In the genomic region with DNA sequence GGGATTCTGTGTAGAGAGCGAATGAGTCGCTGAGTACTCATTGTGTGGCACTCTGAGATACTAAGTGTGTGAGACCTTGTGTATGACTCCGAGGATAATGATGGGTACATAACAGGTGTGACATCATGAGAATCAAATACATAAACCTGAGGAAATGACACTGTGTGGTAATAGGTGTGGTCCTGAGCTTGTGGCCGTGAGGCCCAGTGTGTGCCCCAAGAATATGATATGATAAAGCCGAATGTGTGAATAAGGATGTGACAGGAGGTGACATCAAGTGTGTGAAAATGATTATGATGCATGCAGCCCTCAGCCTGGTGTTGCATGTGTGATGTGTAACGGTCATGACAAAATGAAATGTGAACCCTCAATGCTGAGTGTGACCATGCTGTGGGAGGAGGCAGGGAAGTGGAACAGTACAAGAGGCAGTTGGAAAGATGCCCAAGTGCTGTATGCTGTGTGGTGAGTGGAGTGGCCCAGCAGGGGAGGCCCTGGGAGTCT, we compare ENCODE assay signal across 12 mouse cellular contexts. TPM values are rescaled to one million over a fixed set of nuclear protein-coding genes. Genes with fewer than 3 reads are reported as not detected.
DNase-seq lines count a peak whose midpoint lies in the region; ATAC-seq and TF ChIP-seq lines count a peak whose summit lies in the region.
"Had no signal": no experiment of that assay in that cellular context is flagged by ENCODE, and none has a peak within 500 bp of the region (broad histone marks: within the 10 kb centered on the region; RNA-seq: fewer than 3 reads in every experiment).

No protein-coding gene starts in this region.

- 0 out of 2 replicates have a peak overlapping the region, but pooled peaks have one; percentile 16 for H3K27ac ChIP-seq in embryonic facial prominence, embryonic 13.5 days
- no peak overlapping the region for H3K27ac ChIP-seq in embryonic facial prominence, embryonic 10.5 days (replicated peaks)
- 0 out of 2 replicates have a peak overlapping the region, but pooled peaks have one; percentile 16 for H3K27ac ChIP-seq in liver, adult 2 months (replicated peaks; ENCODE audit: insufficient read depth, low read depth, low read length)
- 0 out of 2 replicates have a peak overlapping the region, but pooled peaks have one; percentile 65 for H3K27ac ChIP-seq in intestine, postnatal 0 days (ENCODE audit: low read depth, low read length)
- H3K27ac ChIP-seq in hindbrain, embryonic 10.5 days = no peak overlapping the region; the same call in 1 of the 2 replicates

- H3K27me3 ChIP-seq in embryonic facial prominence, embryonic 13.5 days = no peaks in the 10 kb centered on the region
- no peaks in the 10 kb centered on the region for H3K27me3 ChIP-seq in embryonic facial prominence, embryonic 10.5 days (replicated peaks; ENCODE audit: low read depth, poor library complexity, severe bottlenecking)
- H3K27me3 ChIP-seq in liver, adult 2 months (ENCODE audit: control insufficient read depth, insufficient read depth, low read length) = no peaks in the 10 kb centered on the region
- 0 out of 2 replicates have a peak, but pooled peaks cover 3% of the 10 kb centered on the region for H3K27me3 ChIP-seq in intestine, postnatal 0 days (replicated peaks; ENCODE audit: control insufficient read depth, insufficient read depth, low read length)
- no peaks in the 10 kb centered on the region for H3K27me3 ChIP-seq in hindbrain, embryonic 10.5 days (ENCODE audit: insufficient read depth, poor library complexity, severe bottlenecking)

- peaks cover 14% of the 10 kb centered on the region for H3K4me1 ChIP-seq in embryonic facial prominence, embryonic 13.5 days
- peaks cover 27% of the 10 kb centered on the region for H3K4me1 ChIP-seq in embryonic facial prominence, embryonic 10.5 days
- peaks cover 4% of the 10 kb centered on the region for H3K4me1 ChIP-seq in liver, adult 2 months (ENCODE audit: control insufficient read depth, insufficient read depth, low read length)
- H3K4me1 ChIP-seq in intestine, postnatal 0 days (replicated peaks; ENCODE audit: control insufficient read depth, insufficient read depth, low read length) = no peaks in the 10 kb centered on the region
- peaks cover 45% of the 10 kb centered on the region for H3K4me1 ChIP-seq in hindbrain, embryonic 10.5 days (replicated peaks)

- no peak for TF ChIP-seq CTCF in liver, adult 2 months (IDR thresholded peaks at IDR 0.05; ENCODE audit: low read depth, low read length)
- peak; percentile 26; the same call in 1 of the 2 replicates for TF ChIP-seq CTCF in intestine, postnatal 0 days (IDR thresholded peaks at IDR 0.05; ENCODE audit: low read depth)

- no peaks in the 10 kb centered on the region for H3K79me2 ChIP-seq in liver, adult 2 months (ENCODE audit: control insufficient read depth, insufficient read depth, low read length)

- no peaks in the 10 kb centered on the region for H3K36me3 ChIP-seq in embryonic facial prominence, embryonic 13.5 days
- no peaks in the 10 kb centered on the region for H3K36me3 ChIP-seq in embryonic facial prominence, embryonic 10.5 days (replicated peaks)
- no peaks in the 10 kb centered on the region for H3K36me3 ChIP-seq in liver, adult 2 months (ENCODE audit: control insufficient read depth, insufficient read depth, low read length)
- H3K36me3 ChIP-seq in intestine, postnatal 0 days (ENCODE audit: control insufficient read depth, insufficient read depth) = no peaks in the 10 kb centered on the region
- no peaks in the 10 kb centered on the region for H3K36me3 ChIP-seq in hindbrain, embryonic 10.5 days

- no peak overlapping the region for H3K4me3 ChIP-seq in embryonic facial prominence, embryonic 13.5 days
- H3K4me3 ChIP-seq in embryonic facial prominence, embryonic 10.5 days = no peak overlapping the region
- no peak overlapping the region for H3K4me3 ChIP-seq in liver, adult 2 months (ENCODE audit: insufficient read depth, low read depth, low read length)
- no peak overlapping the region for H3K4me3 ChIP-seq in intestine, postnatal 0 days (ENCODE audit: low read depth, low read length)
- no peak overlapping the region for H3K4me3 ChIP-seq in hindbrain, embryonic 10.5 days

- DNase-seq in embryonic facial prominence, embryonic 10.5 days (ENCODE audit: low spot score) = no peak
- no peak for DNase-seq in liver, adult 2 months (ENCODE audit: extremely low read depth, low read depth, low spot score)
- DNase-seq in liver = no peak
- DNase-seq in naive thymus-derived CD4-positive, alpha-beta T cell, adult 2 months (ENCODE audit: low read depth) = peak; percentile 86
- no peak for DNase-seq in testis, postnatal 10 days (ENCODE audit: low spot score)
- no peak for DNase-seq in hindbrain, embryonic 10.5 days (ENCODE audit: low spot score)
- DNase-seq: right cerebral cortex, postnatal 4 days had no signal

- H3K9ac ChIP-seq in embryonic facial prominence, embryonic 13.5 days = no peak overlapping the region
- no peak overlapping the region for H3K9ac ChIP-seq in liver, adult 2 months (ENCODE audit: low read depth, low read length)
- no peak overlapping the region for H3K9ac ChIP-seq in intestine, postnatal 0 days (ENCODE audit: low read depth, low read length)

- H3K4me2 ChIP-seq in embryonic facial prominence, embryonic 13.5 days = no peak overlapping the region
- H3K4me2 ChIP-seq in intestine, postnatal 0 days (replicated peaks; ENCODE audit: low read depth) = no peak overlapping the region

- no peaks in the 10 kb centered on the region for H3K9me3 ChIP-seq in embryonic facial prominence, embryonic 13.5 days
- no peaks in the 10 kb centered on the region for H3K9me3 ChIP-seq in embryonic facial prominence, embryonic 10.5 days
- H3K9me3 ChIP-seq in intestine, postnatal 0 days (ENCODE audit: control insufficient read depth) = no peaks in the 10 kb centered on the region
- no peaks in the 10 kb centered on the region for H3K9me3 ChIP-seq in hindbrain, embryonic 10.5 days

- no peak for TF ChIP-seq POLR2A in liver, adult 2 months (IDR thresholded peaks at IDR 0.05; ENCODE audit: extremely low read depth, insufficient read depth, low read length)

- no peak for ATAC-seq in embryonic facial prominence, embryonic 13.5 days (ENCODE audit: insufficient number of reproducible peaks, insufficient read depth, low FRiP score, low TSS enrichment, low read depth)
- ATAC-seq in intestine, postnatal 0 days = peak; percentile 37

- WGBS in embryonic facial prominence, embryonic 13.5 days = 82% methylated on average over 6 of the region's 6 CpGs
- WGBS in embryonic facial prominence, embryonic 10.5 days = 91% methylated on average over 6 of the region's 6 CpGs
- 82% methylated on average over 6 of the region's 6 CpGs for WGBS in liver, adult 2 months
- 74% methylated on average over 6 of the region's 6 CpGs for WGBS in intestine, postnatal 0 days
- 93% methylated on average over 6 of the region's 6 CpGs for WGBS in hindbrain, embryonic 10.5 days

RNA-seq across cellular contexts. Expression of a gene that starts 45.1 kb away (rescaled TPM):
- polyA plus RNA-seq in embryonic facial prominence, embryonic 13.5 days (2015; fragmentation: Nextera tagmentation; extraction: Ambion mirVana) = 7.4 and 10.5 TPM in 2 replicates
- polyA plus RNA-seq in embryonic facial prominence, embryonic 10.5 days (2016; fragmentation: Nextera tagmentation; extraction: Ambion mirVana) = 21.7 and 22.5 TPM in 2 replicates
- total RNA-seq in liver, adult 2 months (2014; rRNA removed) = 11.4 and 13.2 TPM in 2 replicates
- polyA plus RNA-seq in liver, adult 2 months (2012; rRNA removed) = 7.7 and 7.9 TPM in 2 replicates
- 11.1 and 11.2 TPM in 2 replicates for polyA plus RNA-seq in intestine, postnatal 0 days (2015; fragmentation: Nextera tagmentation; extraction: Ambion mirVana)
- 18.3 and 30.3 TPM in 2 replicates for polyA plus RNA-seq in hindbrain, embryonic 10.5 days (2016; fragmentation: Nextera tagmentation; extraction: Ambion mirVana)

RNA-seq across cellular contexts. Expression of a gene that starts 55.9 kb away (rescaled TPM):
- polyA plus RNA-seq in embryonic facial prominence, embryonic 13.5 days (2015; fragmentation: Nextera tagmentation; extraction: Ambion mirVana) = 1.2 and 2.1 TPM in 2 replicates
- not detected in 2 replicates for polyA plus RNA-seq in embryonic facial prominence, embryonic 10.5 days (2016; fragmentation: Nextera tagmentation; extraction: Ambion mirVana)
- total RNA-seq in liver, adult 2 months (2014; rRNA removed) = not detected in 2 replicates
- polyA plus RNA-seq in liver, adult 2 months (2012; rRNA removed) = not detected in 2 replicates
- not detected in 2 replicates for polyA plus RNA-seq in intestine, postnatal 0 days (2015; fragmentation: Nextera tagmentation; extraction: Ambion mirVana)
- 0.82 and 1.3 TPM in 2 replicates for polyA plus RNA-seq in hindbrain, embryonic 10.5 days (2016; fragmentation: Nextera tagmentation; extraction: Ambion mirVana)
- total RNA-seq: megakaryocyte-erythroid progenitor cell, adult 5-6 weeks had no signal
- polyA plus RNA-seq: C2C12; large intestine, adult 2 months had no signal

Comparison
In these comparisons a context has a peak if more than half of its experiments do, and no peak if none do; other contexts are left out.
1. H3K27ac ChIP-seq: peak in embryonic facial prominence, embryonic 13.5 days (single experiment), liver, adult 2 months (single experiment) and intestine, postnatal 0 days (single experiment); none in embryonic facial prominence, embryonic 10.5 days (single experiment) and hindbrain, embryonic 10.5 days (single experiment).